ENCODE assay signal across 18 mouse cellular contexts in genomic region chr16:76040319-76040945, GRCm38 (mm10). TPM values are rescaled to one million over a fixed set of nuclear protein-coding genes. Genes with fewer than 3 reads are reported as not detected.
DNase-seq lines count a peak whose midpoint lies in the region; ATAC-seq and TF ChIP-seq lines count a peak whose summit lies in the region.
"Had no signal": no experiment of that assay in that cellular context is flagged by ENCODE, and none has a peak within 500 bp of the region (broad histone marks: within the 10 kb centered on the region; RNA-seq: fewer than 3 reads in every experiment).

No protein-coding gene starts in this region.

- intact Hi-C loops in heart, postnatal 10 days (cut with DNase I) = no loop called here

- no peak overlapping the region for H3K4me3 ChIP-seq in liver, embryonic 14.5 days (ENCODE audit: insufficient read depth in 1 of 2, low read depth in 2 of 2, low read length in 2 of 2)
- no peak overlapping the region for H3K4me3 ChIP-seq in forebrain, embryonic 12.5 days (replicated peaks)
- H3K4me3 ChIP-seq: embryonic facial prominence, embryonic 12.5 days; heart, embryonic 15.5 days; hindbrain, embryonic 10.5 days had no signal

- H3K27me3 ChIP-seq in liver, embryonic 14.5 days (ENCODE audit: control insufficient read depth, insufficient read depth, low read length) = no peaks in the 10 kb centered on the region
- no peaks in the 10 kb centered on the region for H3K27me3 ChIP-seq in forebrain, embryonic 12.5 days
- H3K27me3 ChIP-seq: embryonic facial prominence, embryonic 12.5 days; heart, embryonic 15.5 days had no signal

- no peaks in the 10 kb centered on the region for H3K9me3 ChIP-seq in liver, embryonic 14.5 days (ENCODE audit: control insufficient read depth, low read length)
- H3K9me3 ChIP-seq in forebrain, embryonic 12.5 days = no peaks in the 10 kb centered on the region
- H3K9me3 ChIP-seq: embryonic facial prominence, embryonic 12.5 days; heart, embryonic 15.5 days; hindbrain, embryonic 10.5 days had no signal

- 0 out of 2 replicates have a peak, but pooled peaks have one; percentile 8 for TF ChIP-seq EP300 in liver, embryonic 14.5 days (IDR thresholded peaks at IDR 0.05; ENCODE audit: low read depth)

- H3K4me2 ChIP-seq in liver, embryonic 14.5 days (ENCODE audit: low read depth) = no peak overlapping the region
- H3K4me2 ChIP-seq in forebrain, embryonic 12.5 days = no peak overlapping the region
- H3K4me2 ChIP-seq: embryonic facial prominence, embryonic 12.5 days; heart, embryonic 11.5 days; heart, embryonic 15.5 days; hindbrain, embryonic 14.5 days had no signal

- no peaks in the 10 kb centered on the region for H3K36me3 ChIP-seq in liver, embryonic 14.5 days (replicated peaks; ENCODE audit: control insufficient read depth, insufficient read depth, low read depth)
- no peaks in the 10 kb centered on the region for H3K36me3 ChIP-seq in forebrain, embryonic 12.5 days (replicated peaks)
- H3K36me3 ChIP-seq: embryonic facial prominence, embryonic 12.5 days; heart, embryonic 15.5 days; hindbrain, embryonic 10.5 days had no signal

- H3K27ac ChIP-seq in liver, embryonic 14.5 days = no peak overlapping the region
- H3K27ac ChIP-seq in forebrain, embryonic 12.5 days = no peak overlapping the region
- H3K27ac ChIP-seq: embryonic facial prominence, embryonic 12.5 days; heart, embryonic 15.5 days; hindbrain, embryonic 10.5 days; hindbrain, embryonic 14.5 days had no signal

- H3K9ac ChIP-seq in liver, embryonic 14.5 days (replicated peaks) = no peak overlapping the region
- H3K9ac ChIP-seq in forebrain, embryonic 12.5 days = no peak overlapping the region
- H3K9ac ChIP-seq: embryonic facial prominence, embryonic 12.5 days; heart, embryonic 15.5 days; hindbrain, embryonic 14.5 days had no signal

- TF ChIP-seq CTCF in liver, embryonic 14.5 days (IDR thresholded peaks at IDR 0.05; ENCODE audit: low read depth) = no peak

- DNase-seq in liver, embryonic 14.5 days (ENCODE audit: low read depth in 3 of 3, low spot score in 3 of 3) = no peak
- DNase-seq in heart, postnatal 10 days = no peak
- DNase-seq in gastrocnemius, adult 8-10 months (ENCODE audit: low spot score in 2 of 2) = no peak
- DNase-seq: adrenal gland, adult 8-10 months; adrenal gland, postnatal 36 days; cerebellum, adult 11 months; cerebellum, adult 8-10 months; cerebellum, postnatal 14 days; gastrocnemius, postnatal 10 days; heart, adult 18-20 months had no signal

- peak; percentile 61 for ATAC-seq in common myeloid progenitor, adult 5-6 weeks (replicated peaks; ENCODE audit: low read depth, poor library complexity, severe bottlenecking)
- peak; percentile 68; the same call in 1 of the 2 replicates for ATAC-seq in liver, embryonic 14.5 days (ENCODE audit: insufficient read depth)
- 0 out of 2 replicates have a peak, but pooled peaks have one; percentile 30 for ATAC-seq in megakaryocyte, adult 5-6 weeks (ENCODE audit: poor library complexity, severe bottlenecking)
- no peak for ATAC-seq in forebrain, embryonic 12.5 days (ENCODE audit: low FRiP score)

- 48% methylated on average over 6 of the region's 6 CpGs for whole genome bisulfite sequencing in liver, embryonic 14.5 days (ENCODE audit: insufficient replicate concordance)
- 88% methylated on average over 6 of the region's 6 CpGs for WGBS in forebrain, embryonic 12.5 days

- H3K4me1 ChIP-seq in liver, embryonic 14.5 days (replicated peaks; ENCODE audit: control insufficient read depth in 2 of 2, insufficient read depth in 2 of 2, low read length in 1 of 2) = peaks cover 2 to 10% of the 10 kb centered on the region in 2 experiments; a peak in 2 of 4 replicates
- no peaks in the 10 kb centered on the region for H3K4me1 ChIP-seq in forebrain, embryonic 12.5 days
- H3K4me1 ChIP-seq: embryonic facial prominence, embryonic 12.5 days; heart, embryonic 15.5 days; hindbrain, embryonic 10.5 days had no signal

RNA-seq across cellular contexts. Expression of gene Samsn1, which starts 18.4 kb away (rescaled TPM):
- 209 and 215 TPM in 2 replicates for total RNA-seq in common myeloid progenitor, adult 5-6 weeks (2017)
- polyA plus RNA-seq in liver, embryonic 14.5 days (2012; rRNA removed) = 3.9 and 7.3 TPM in 2 replicates
- 11.8 and 13.0 TPM in 2 replicates for polyA plus RNA-seq in liver, embryonic 14.5 days (2014; fragmentation: Nextera tagmentation; extraction: Ambion mirVana)
- 186 and 191 TPM in 2 replicates for total RNA-seq in megakaryocyte, adult 5-6 weeks (2015)
- 197 and 219 TPM in 2 replicates for total RNA-seq in megakaryocyte, adult 5-6 weeks (2017)
- 1 to 10 TPM in 1 of 2 experiments, under 1 TPM in 1; 0.96 to 1.1 TPM for total RNA-seq in heart, postnatal 10 days (2021)
- 1.0 and 1.5 TPM in 2 replicates for polyA plus RNA-seq in forebrain, embryonic 12.5 days (2016; fragmentation: Nextera tagmentation; extraction: Ambion mirVana)
- total RNA-seq in gastrocnemius, adult 8-10 months (2022) = under 1 TPM in 1 of 4 experiments, not detected in 3; 0.20 TPM

Comparison
In these comparisons a context has a peak if more than half of its experiments do, and no peak if none do; other contexts are left out.
1. RNA of gene Samsn1, which starts 18.4 kb away (total RNA-seq): 186 to 219 TPM in megakaryocyte, adult 5-6 weeks and 209 to 215 TPM in common myeloid progenitor, adult 5-6 weeks; 0.96 to 1.1 TPM in heart, postnatal 10 days and 0.20 TPM in gastrocnemius, adult 8-10 months; every median in the first group is over 10 times any median in the second.